Mouse (Mus musculus): ENCODE data around the gene Aldh3a2. TPM values are rescaled to one million over a fixed set of nuclear protein-coding genes. Genes with fewer than 3 reads are reported as not detected.
A peak's percentile ranks its signal among the peaks of the same experiment; 100 is the strongest.

Gene Aldh3a2
- polyA plus RNA-seq, 1 experiment, result 29.4 TPM

DNA sequence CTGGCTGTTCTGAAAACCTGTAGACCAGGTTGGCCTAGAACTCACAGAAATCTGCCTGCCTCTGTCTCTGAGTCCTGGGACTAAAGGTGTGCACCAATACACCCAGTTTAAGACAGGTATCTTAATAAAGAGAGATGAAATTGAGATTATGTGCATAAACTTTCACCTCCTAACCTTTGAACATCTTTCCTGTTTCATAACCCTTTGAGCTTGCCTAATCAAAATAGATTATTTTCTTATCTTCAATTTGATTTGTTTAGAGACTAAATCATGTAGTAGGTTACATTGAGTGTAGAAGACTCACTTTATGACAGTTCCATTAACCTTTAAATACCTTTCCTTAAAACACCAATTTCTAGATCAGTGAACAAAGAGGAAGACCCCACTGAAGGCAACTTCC, 4.3 kb upstream of the Aldh3a2 start:
- no peak for DNase-seq (ENCODE audit: low read depth)
- no peak for TF ChIP-seq CTCF (IDR thresholded peaks at IDR 0.05; ENCODE audit: borderline replicate concordance, extremely low read depth, insufficient read depth, insufficient read length)
- no peak for TF ChIP-seq POLR2A (IDR thresholded peaks at IDR 0.05; ENCODE audit: borderline replicate concordance, extremely low read depth, insufficient read depth, insufficient read length, poor library complexity, severe bottlenecking)

DNA sequence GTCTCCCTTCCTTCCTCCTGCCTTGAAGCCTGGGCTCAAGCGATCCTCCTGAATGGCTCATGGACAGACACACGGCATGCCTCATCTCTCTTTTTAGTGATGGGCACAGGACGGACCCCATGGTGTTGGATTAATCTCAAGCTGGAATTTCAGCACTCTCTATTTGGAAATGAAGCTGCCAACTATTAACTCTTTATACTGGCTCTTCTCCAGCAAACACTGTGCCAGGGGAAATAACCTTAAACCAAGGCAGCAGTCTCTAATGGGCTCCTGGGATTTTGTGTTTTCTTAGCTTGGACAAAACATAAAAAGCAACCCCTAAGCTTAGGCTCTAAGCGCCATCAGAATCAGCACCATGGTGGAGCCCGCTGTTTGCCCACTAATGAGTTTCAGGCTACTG, 3.1 kb upstream of the Aldh3a2 start:
- no peak for TF ChIP-seq CTCF (IDR thresholded peaks at IDR 0.05; ENCODE audit: borderline replicate concordance, extremely low read depth, insufficient read depth, insufficient read length)
- DNase-seq (ENCODE audit: low read depth), result peak; percentile 27

DNA sequence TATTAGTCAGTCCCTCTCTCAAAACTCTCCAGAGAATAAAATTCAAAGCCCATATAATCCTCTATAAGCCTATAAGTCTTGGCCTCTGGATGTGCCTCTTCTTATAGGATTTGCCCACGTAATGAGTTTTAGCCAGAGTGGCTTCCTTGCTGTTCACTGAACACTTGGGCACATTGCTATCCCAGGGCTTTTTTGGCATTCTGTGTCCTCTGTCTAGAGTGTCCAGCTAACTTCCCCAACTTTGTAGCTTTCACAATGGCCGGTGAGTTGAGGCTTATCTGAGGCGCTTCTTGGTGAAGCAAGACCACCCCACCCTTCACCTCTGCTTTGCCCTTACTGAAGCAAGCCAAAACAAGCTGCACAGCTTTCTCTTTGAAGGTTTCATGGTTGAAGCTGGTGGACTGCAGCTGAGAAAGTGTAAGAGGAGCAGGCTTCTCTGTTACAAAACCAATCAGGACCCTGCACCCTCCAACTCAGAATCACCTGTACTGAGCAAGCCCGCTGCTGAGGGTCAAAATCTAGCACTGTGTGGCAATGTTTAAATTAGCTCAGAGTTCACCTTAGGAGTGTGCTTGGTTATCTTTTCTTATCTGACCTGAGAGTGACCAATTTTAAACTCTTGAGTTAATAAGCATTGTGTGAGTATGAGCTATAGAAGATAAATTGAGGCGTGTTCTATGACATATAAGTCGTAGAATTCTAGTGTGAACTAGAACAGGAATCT, 1.5 kb upstream of the Aldh3a2 start:
- no peak for DNase-seq (ENCODE audit: low read depth)
- no peak for TF ChIP-seq POLR2A (IDR thresholded peaks at IDR 0.05; ENCODE audit: borderline replicate concordance, extremely low read depth, insufficient read depth, insufficient read length, poor library complexity, severe bottlenecking)
- no peak for TF ChIP-seq CTCF (IDR thresholded peaks at IDR 0.05; ENCODE audit: borderline replicate concordance, extremely low read depth, insufficient read depth, insufficient read length)

DNA sequence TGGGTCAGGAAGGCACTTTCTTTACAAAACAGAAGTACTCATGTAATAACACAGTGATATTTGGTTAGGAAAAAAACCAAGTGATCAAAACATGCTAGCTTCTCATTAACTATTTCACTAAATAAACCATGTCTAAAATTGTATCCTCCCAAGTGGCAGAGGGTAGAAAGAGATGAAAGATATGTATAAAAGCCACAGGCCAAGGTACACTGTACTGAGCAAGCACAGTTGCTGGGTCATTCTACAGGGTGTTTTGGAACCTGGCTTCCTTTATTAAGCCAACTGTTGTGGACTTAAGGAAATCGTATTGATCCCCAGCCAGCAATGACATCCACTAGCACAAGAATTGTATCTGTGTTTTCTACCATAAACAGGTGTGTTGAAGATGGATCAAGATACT, 3.4 kb downstream of the Aldh3a2 start:
- no peak for TF ChIP-seq POLR2A (IDR thresholded peaks at IDR 0.05; ENCODE audit: borderline replicate concordance, extremely low read depth, insufficient read depth, insufficient read length, poor library complexity, severe bottlenecking)
- no peak for TF ChIP-seq CTCF (IDR thresholded peaks at IDR 0.05; ENCODE audit: borderline replicate concordance, extremely low read depth, insufficient read depth, insufficient read length)
- DNase-seq (ENCODE audit: low read depth), result no peak

DNA sequence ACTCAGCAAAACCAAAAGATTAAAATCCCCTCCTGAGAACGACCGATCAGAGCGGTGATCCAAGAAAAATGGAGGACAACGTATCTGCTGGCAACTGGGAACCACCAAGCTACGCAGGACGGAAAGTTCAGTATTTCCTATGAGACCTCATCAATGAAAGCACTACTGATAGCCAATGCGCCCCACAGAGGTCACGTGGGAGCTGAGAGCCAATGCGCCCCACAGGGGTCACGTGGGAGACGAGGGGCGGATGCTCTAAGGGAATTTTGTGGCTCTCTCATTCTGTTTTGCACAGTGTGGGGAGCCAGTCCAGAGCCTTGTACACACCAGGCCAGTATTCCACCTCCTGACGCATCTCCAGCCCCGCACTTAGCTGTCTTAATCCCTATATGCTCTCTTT, 4.7 kb downstream of the Aldh3a2 start:
- TF ChIP-seq POLR2A (IDR thresholded peaks at IDR 0.05; ENCODE audit: borderline replicate concordance, extremely low read depth, insufficient read depth, insufficient read length, poor library complexity, severe bottlenecking) (no peak), CTCF (IDR thresholded peaks at IDR 0.05; ENCODE audit: borderline replicate concordance, extremely low read depth, insufficient read depth, insufficient read length) (no peak)
- DNase-seq (ENCODE audit: low read depth), result no peak

DNA sequence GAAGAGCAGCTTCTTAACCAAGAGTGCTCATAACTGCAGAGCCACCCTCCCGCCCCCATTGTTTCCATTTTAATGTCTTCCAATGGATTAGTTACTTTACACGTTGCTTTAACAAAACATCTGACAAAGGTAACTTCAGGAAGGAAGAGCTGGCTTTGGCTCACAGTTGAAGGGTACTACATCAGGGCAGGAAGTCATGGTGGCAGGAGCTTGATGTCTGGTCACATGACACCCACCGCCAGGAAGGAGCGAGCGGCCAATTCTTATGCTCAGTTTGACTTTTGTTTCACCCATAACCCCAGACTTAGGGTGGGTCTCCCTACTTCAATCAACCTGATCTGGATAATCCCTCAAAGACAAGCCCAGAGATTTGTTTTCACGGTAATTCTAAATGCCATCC, 8.2 kb downstream of the Aldh3a2 start:
- DNase-seq (ENCODE audit: low read depth), result no peak
- TF ChIP-seq POLR2A (IDR thresholded peaks at IDR 0.05; ENCODE audit: borderline replicate concordance, extremely low read depth, insufficient read depth, insufficient read length, poor library complexity, severe bottlenecking) (no peak), CTCF (IDR thresholded peaks at IDR 0.05; ENCODE audit: borderline replicate concordance, extremely low read depth, insufficient read depth, insufficient read length) (no peak)

DNA sequence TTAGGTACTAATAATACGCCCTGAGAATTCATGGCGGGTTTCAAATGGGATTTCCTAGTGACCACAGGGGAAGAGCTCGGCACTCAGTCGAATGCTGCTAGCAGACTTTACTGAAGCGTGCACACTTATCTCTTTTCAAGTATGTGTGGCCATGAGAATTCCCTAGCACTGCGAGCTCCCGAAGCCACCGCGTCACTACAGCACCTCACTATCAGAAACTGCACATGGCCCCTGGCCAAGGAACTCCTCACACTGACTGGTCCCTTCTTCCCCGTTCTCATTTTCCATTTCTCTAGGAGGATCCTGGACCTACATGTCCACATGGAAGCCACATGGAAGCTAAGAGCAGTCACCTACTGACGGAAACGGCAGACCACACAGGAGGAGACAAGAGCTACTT, 14.5 kb downstream of the Aldh3a2 start:
- TF ChIP-seq CTCF (IDR thresholded peaks at IDR 0.05; ENCODE audit: borderline replicate concordance, extremely low read depth, insufficient read depth, insufficient read length) (no peak), POLR2A (IDR thresholded peaks at IDR 0.05; ENCODE audit: borderline replicate concordance, extremely low read depth, insufficient read depth, insufficient read length, poor library complexity, severe bottlenecking) (no peak)

DNA sequence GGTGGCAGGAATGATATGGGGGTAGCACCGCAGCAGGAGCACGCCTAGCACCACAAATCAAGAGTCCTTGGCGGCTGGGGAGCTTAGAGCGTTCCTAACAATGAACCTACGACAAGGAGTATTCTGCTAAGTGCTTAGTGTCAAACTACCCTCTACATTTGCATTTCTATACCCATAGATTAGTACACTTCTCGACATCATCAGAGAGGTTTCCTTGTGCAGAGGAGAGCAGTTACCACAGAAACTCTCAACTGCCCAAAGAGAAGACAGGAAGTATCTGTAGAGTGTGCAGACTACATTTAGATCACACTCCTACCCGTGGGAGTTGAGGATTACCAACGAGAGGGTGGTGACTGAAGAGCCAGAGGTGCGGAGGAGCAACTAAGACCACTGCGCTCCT, 15.5 kb downstream of the Aldh3a2 start:
- no peak for DNase-seq (ENCODE audit: low read depth)
- TF ChIP-seq POLR2A (IDR thresholded peaks at IDR 0.05; ENCODE audit: borderline replicate concordance, extremely low read depth, insufficient read depth, insufficient read length, poor library complexity, severe bottlenecking) (no peak), CTCF (IDR thresholded peaks at IDR 0.05; ENCODE audit: borderline replicate concordance, extremely low read depth, insufficient read depth, insufficient read length) (no peak)

More for the DNA sequence above, 14.5 kb downstream of the Aldh3a2 start:
- DNase-seq (ENCODE audit: low read depth), result no peak

DNA sequence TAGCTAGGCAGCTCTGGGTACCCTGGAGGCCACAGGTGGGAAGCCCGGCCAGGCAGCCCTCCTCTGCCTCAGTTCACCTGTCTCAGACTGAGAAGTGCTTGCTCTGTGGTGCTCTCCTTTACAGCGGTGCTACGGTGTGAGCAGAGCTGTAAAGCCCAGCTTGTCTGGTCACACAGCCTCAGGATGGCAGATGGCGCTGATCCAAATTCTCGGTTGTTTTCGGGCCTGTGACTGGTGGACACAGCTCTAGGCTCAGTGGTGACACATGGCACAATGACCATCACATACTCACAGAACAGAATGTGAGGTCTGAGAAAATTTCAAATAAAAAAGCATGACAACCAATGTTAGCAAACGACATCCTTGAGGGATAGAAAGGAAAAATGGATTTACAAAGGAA, 22.9 kb downstream of the Aldh3a2 start:
- no peak for TF ChIP-seq CTCF (IDR thresholded peaks at IDR 0.05; ENCODE audit: borderline replicate concordance, extremely low read depth, insufficient read depth, insufficient read length)
- TF ChIP-seq POLR2A (IDR thresholded peaks at IDR 0.05; ENCODE audit: borderline replicate concordance, extremely low read depth, insufficient read depth, insufficient read length, poor library complexity, severe bottlenecking), result no peak
- DNase-seq (ENCODE audit: low read depth), result no peak

DNA sequence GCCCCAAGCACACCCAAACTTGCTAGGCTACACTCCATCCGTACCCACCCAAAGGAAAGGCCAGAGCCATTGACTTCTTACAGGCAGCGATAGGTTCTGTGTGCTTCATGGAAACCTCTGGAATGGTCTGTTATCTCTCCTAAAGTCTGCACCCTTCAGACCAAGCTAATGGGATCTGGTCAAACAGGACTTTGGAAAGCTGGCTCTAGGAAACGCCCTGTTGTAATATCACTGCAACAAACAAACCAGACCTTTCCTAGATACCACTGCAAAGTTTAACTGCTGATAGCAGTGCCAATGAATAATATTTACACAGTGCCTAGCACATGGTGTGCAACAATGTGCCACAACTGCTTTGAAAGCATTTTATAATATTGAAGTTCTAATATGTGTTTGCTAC, 31.2 kb downstream of the Aldh3a2 start:
- no peak for DNase-seq (ENCODE audit: low read depth)
- no peak for TF ChIP-seq CTCF (IDR thresholded peaks at IDR 0.05; ENCODE audit: borderline replicate concordance, extremely low read depth, insufficient read depth, insufficient read length)
- no peak for TF ChIP-seq POLR2A (IDR thresholded peaks at IDR 0.05; ENCODE audit: borderline replicate concordance, extremely low read depth, insufficient read depth, insufficient read length, poor library complexity, severe bottlenecking)

DNA sequence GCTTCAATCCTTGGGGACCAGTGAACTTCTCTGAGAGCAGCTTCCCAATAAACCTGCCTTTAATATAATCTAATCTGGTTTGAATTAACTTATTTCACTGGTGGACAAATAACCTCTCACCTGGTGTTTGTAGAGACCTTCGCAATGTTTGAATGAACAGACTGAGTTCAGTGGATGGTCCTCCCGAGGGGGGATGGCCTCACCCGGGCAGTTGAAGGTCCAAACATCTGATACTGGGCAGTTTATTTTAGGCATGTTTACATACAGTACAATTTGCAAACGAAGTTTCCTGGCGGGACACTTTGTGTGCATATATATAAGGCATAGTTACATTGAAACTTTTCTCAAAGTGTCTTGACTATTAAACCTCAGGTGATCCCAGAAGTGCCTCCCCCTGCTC, 33.1 kb downstream of the Aldh3a2 start:
- TF ChIP-seq POLR2A (IDR thresholded peaks at IDR 0.05; ENCODE audit: borderline replicate concordance, extremely low read depth, insufficient read depth, insufficient read length, poor library complexity, severe bottlenecking) (no peak), CTCF (IDR thresholded peaks at IDR 0.05; ENCODE audit: borderline replicate concordance, extremely low read depth, insufficient read depth, insufficient read length) (no peak)
- DNase-seq (ENCODE audit: low read depth), result no peak

DNA sequence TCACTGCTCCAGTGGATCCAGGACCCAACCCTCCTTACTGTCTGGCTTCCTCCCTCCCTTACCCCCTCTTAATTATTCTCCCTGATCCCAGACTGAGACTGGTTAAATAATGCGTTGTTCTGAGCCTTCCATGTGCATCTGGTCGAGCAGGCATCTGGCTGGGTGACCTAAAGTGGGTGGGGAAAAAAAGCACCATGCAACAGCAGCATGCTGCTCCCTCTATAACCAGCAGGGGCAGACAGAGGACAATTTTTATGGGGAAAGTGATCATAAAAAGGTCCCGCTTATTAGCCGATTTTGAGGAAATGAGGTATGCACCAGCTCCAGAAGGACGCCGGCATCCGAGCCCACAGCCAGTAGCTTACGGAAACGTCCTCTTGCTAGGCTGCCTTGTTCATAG, 35.9 kb downstream of the Aldh3a2 start:
- DNase-seq (ENCODE audit: low read depth), result peak; percentile 81
- no peak for TF ChIP-seq POLR2A (IDR thresholded peaks at IDR 0.05; ENCODE audit: borderline replicate concordance, extremely low read depth, insufficient read depth, insufficient read length, poor library complexity, severe bottlenecking)
- peak; percentile 75; the same call in 1 of the 2 replicates for TF ChIP-seq CTCF (IDR thresholded peaks at IDR 0.05; ENCODE audit: borderline replicate concordance, extremely low read depth, insufficient read depth, insufficient read length)

Measured in brain, embryonic 14.5 days (tissue).